Mouse (Mus musculus): ENCODE results near the gene Alg2. TPM values are rescaled to one million over a fixed set of nuclear protein-coding genes. Genes with fewer than 3 reads are reported as not detected.

Gene Alg2
- 100 to 1,000 TPM; 139 to 152 TPM for total RNA-seq (2021)
- long read RNA-seq, experiment 1, transcript Alg2-201 (2 exons, 3,021 nt), result major isoform, 214 of 225 reads
- long read RNA-seq, experiment 1, partial matches to known transcripts, result 0 of 225 reads
- long read RNA-seq, experiment 1, other reads (novel, unspliced or antisense), result 11 of 225 reads
- long read RNA-seq, experiment 2, transcript Alg2-201 (2 exons, 3,021 nt), result major isoform, 148 of 159 reads
- long read RNA-seq, experiment 2, partial matches to known transcripts, result 0 of 159 reads
- long read RNA-seq, experiment 2, other reads (novel, unspliced or antisense), result 7 of 159 reads

DNA sequence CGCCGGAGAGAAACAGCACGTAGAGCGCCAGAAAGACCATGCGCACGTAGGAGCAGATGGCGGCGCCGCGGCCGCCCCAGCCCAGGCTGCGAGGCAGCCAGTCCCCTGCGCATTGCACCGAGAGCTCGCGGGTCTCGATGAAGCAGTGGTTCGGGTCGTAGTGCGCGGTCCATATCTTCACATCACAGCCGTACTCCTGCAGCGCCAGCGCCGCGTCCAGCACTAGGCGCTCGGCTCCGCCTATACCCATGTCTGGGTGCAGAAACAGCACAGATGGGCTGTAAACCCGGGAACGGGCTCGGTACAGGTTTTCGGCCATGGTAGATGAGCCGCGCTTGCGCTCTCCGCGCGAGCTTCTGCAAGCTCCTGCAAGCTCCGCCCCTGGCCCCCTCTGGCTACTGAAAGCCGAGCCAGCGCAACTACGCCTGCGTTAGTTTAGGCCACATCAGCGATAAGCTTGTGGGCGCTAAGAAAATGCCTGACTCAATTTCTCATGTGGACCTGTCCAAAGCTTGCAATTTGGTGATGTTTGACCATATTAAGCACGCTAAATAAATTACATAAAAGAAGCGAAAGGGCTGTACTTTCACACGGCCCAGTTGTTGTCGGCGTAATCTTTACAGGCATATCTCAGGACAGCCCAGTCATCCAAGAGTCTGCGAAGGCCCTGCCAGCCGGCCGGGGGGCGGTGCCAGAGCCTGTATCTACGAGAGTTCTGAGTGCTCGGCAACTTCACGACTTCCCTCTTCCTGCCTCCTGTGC lies at the start of gene Alg2, which contains the start of gene Sec61b:
TSS of gene Alg2 (minus strand) at position 366 of the 762 bp plus-strand sequence.
TSS of gene Sec61b (plus strand) at position 691 of the 762 bp plus-strand sequence.
- DNase-seq (ENCODE audit: low spot score in 2 of 2), result peak; percentile 97 to 99
- intact Hi-C loops (cut with DNase I), result no loop called here

GRCm38 (mm10) chr4:47521884-47522605 lies 47.9 kb upstream of the Alg2 start:
- peak; percentile 54 to 64 for DNase-seq (ENCODE audit: low spot score in 2 of 2)
- intact Hi-C loops (cut with DNase I), result loop anchor here (5.0 kb wide), 1 partner anchor 525 kb away; the partner anchor contains the start of gene Nr4a3

DNA sequence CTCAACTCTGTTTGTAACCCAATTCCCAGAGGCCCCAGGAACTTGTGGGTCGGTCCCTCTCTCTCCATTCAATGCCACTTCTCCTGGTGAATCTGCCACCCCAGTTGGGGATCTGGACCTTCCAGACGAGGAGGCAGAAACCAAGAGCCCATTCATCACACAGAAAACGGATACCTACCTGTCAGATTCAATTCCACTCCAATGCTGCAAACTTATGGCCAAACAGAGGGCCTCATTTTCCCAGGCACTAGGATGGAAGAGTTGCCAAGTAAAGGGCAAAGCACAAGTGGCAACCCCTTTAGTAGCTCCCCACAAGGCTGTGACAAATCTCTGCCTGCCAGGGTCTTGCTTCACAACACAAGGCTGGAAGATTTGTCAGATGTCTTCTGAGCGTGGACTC lies 45.9 kb upstream of the Alg2 start:
- intact Hi-C loops (cut with DNase I), result loop anchor here (5.0 kb wide), 1 partner anchor 527 kb away; the partner anchor contains the start of gene Nr4a3
- no peak for DNase-seq (ENCODE audit: low spot score in 2 of 2)

DNA sequence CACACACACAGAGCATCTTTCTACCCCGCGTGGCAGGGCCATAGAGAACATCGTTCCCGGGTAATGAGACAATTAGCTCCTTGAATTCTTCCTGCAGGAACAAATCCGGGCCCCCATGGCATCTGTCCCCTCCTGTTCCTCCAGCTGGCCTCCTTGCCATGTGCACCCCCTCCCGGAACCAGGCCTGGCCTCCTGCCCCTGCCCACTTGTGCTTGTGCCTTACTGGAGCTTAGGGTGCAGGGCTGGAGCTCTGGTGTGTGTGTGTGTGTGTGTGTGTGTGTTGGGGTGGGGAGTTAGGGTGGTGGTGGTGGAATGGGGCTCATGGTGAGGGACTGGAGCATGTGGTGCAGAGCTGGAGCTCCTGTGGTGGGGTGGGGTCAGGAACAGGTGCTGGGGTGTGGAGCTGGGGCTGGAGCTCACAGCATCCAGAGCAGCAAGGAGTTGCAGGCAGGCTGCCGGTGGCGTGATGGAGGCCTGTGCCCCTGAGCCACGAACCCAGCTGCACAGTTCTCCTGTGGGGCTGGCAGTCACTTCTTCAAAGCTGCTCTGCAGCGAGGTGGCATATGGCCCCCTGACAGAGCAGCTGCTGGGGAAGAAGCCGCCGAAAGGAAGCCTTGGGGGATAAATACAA lies 44.5 kb upstream of the Alg2 start:
- peak; percentile 25 to 41 for DNase-seq (ENCODE audit: low spot score in 2 of 2)
- intact Hi-C loops (cut with DNase I), result loop anchor here (10.0 kb wide), 1 partner anchor 856 kb away; no protein-coding TSS in a partner anchor

- intact Hi-C loops (cut with DNase I), result no loop called here
- peak; percentile 25 to 37 for DNase-seq (ENCODE audit: low spot score in 2 of 2)
Observed at GRCm38 (mm10) chr4:47504841-47505517, 30.8 kb upstream of the Alg2 start.

- DNase-seq (ENCODE audit: low spot score in 2 of 2), result peak in 1 of 2 experiments; percentile 11
- intact Hi-C loops (cut with DNase I), result no loop called here
Observed at GRCm38 (mm10) chr4:47503045-47503444, 28.9 kb upstream of the Alg2 start.

- peak; percentile 42 to 55 for DNase-seq (ENCODE audit: low spot score in 2 of 2)
- intact Hi-C loops (cut with DNase I), result no loop called here
Observed at GRCm38 (mm10) chr4:47502546-47502971, 28.4 kb upstream of the Alg2 start.

GRCm38 (mm10) chr4:47499121-47499545 lies 25.0 kb upstream of the Alg2 start:
- intact Hi-C loops (cut with DNase I), result no loop called here
- no peak for DNase-seq (ENCODE audit: low spot score in 2 of 2)

DNA sequence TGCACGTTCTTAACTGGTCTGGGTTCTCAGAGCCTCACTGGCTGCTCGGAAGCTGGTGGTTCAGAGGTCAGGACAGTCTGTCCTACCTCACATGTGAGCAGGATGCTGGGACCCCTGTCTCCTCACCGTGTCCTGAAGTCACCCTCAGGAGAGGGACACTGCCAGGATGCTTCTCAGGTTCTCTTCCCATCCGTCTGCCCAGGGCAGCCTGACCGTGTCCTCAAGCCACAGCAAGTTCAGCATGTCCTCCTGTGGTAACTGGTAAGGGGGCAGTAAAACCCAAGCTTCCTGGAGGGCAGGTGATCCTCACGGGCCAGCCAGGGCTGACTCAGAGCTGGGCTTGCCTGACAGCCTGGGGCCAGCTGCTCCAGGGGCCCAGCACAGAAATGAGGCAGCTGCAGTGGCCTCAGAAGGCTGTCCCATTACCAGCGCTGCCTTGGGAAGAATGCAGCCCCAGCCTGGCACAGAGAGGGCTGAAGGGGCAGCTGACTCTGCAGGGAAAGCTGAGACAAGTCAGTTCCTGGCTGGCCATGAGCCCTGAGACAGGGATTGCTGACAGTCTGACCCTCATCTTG lies 23.8 kb upstream of the Alg2 start:
- DNase-seq (ENCODE audit: low spot score in 2 of 2), result no peak
- intact Hi-C loops (cut with DNase I), result no loop called here

- DNase-seq (ENCODE audit: low spot score in 2 of 2), result no peak
- intact Hi-C loops (cut with DNase I), result no loop called here
Observed at GRCm38 (mm10) chr4:47494686-47495085, 20.6 kb upstream of the Alg2 start.

DNA sequence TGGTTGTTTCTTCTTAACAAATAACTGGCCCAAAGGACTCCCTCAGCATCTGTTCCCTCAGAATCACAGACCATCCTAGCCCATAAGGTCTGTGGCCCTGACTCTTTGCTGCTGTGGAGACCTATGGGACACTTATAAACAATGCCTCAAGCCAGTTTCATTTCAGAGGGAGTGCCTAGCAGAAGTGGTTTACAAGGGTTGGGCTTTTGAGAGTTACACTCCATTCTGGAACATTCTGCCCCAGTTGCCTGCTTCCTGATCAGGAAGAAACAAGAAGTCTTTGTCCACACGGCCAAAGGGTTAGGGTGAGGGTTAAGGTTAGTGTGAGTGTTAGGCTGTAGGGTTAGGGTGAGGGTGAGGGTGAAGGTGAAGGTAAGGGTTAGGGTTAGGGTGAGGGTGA lies 20.0 kb upstream of the Alg2 start:
- intact Hi-C loops (cut with DNase I), result no loop called here
- no peak for DNase-seq (ENCODE audit: low spot score in 2 of 2)

DNA sequence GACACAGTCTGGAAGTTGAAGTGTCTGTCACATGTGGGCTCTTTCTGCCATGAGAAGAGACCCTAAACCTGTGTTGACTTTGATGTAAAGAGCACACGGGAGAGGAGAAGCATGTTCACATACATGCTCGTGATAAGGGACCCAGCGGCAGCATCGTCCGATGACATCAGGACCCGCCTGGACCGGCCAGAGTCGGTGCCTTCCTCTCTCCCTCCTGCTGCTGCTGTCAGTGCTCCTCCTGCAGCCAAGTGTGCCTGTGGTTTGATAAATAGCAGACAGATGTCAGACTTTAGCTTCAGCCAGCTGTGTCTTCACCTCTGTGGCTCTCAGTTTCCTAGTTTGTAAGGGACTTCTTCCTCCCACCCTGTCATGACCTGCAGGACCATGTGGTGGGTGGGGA lies 19.3 kb upstream of the Alg2 start:
- no peak for DNase-seq (ENCODE audit: low spot score in 2 of 2)
- intact Hi-C loops (cut with DNase I), result no loop called here

DNA sequence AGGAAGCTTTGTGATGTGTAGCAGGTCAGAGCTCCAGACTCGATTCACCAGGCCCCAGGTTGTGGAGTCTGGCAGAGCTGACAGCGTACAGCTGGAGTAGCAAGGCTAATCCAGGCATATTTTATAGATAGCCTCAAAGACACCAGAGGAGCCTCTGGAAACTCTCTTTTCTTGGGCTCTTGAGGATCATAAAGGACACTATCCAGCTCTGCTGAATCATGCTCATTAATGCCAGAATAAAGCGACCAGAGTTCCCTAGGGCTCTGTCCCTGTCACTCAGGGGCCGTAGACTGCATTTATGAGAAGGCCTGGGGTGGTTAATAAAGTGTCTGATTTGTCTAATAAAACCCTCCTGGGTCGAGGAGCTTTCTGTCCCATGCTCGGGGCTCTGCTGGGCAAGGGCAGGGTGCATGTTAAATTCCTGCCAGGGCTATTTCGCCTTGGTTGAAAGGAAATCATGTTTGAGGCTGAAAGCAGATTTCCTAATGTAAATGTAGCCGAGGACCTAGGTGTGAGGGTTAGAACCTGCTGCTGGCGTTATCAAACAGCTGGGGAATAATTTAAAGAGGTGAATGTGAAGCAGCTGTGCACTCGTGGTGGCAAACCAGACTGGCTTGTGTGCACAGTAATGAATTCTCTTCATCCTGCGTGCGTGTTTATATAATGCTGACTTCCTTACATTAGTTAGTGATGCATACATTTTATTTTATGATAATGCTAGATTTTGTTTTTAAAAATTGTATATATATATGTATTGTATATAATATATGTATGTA lies 18.4 kb upstream of the Alg2 start:
- intact Hi-C loops (cut with DNase I), result no loop called here
- no peak for DNase-seq (ENCODE audit: low spot score in 2 of 2)

GRCm38 (mm10) chr4:47491243-47491642 lies 17.1 kb upstream of the Alg2 start:
- intact Hi-C loops (cut with DNase I), result no loop called here
- no peak for DNase-seq (ENCODE audit: low spot score in 2 of 2)

GRCm38 (mm10) chr4:47480576-47480975 lies 6.4 kb upstream of the Alg2 start:
- no peak for DNase-seq (ENCODE audit: low spot score in 2 of 2)
- intact Hi-C loops (cut with DNase I), result no loop called here

GRCm38 (mm10) chr4:47480095-47480494 lies 6.0 kb upstream of the Alg2 start:
- no peak for DNase-seq (ENCODE audit: low spot score in 2 of 2)
- intact Hi-C loops (cut with DNase I), result no loop called here

DNA sequence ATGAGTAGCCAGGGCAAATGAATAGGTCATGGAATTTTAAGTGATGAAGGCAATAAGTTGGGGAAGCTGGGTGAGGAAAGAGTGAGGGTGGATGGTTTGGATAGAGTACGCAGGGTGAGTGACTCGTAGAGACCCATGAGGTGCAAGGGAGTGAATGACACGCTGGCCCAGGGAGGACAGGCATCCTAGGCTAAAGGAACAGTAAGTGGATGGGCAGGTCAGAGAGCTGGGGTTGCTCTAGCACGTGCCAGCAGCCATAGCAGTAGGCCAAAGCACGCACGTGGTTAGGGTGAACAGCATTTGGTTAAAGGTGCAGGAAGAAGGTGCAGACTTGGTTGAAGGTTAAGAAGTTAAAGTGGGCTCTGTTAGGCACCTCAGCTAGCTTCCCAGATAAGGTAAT lies 3.4 kb upstream of the Alg2 start:
- intact Hi-C loops (cut with DNase I), result no loop called here
- no peak for DNase-seq (ENCODE audit: low spot score in 2 of 2)
